Mouse (Mus musculus) WW6 (cell line): ENCODE data around the gene Unc93b1.

Source experiments
- DNase-seq: peaks from one replicate; pipeline ENCODE4 v3.0.0-alpha.2; 2013; ENCODE audit warnings: low read depth, low spot score

Gene Unc93b1

DNA sequence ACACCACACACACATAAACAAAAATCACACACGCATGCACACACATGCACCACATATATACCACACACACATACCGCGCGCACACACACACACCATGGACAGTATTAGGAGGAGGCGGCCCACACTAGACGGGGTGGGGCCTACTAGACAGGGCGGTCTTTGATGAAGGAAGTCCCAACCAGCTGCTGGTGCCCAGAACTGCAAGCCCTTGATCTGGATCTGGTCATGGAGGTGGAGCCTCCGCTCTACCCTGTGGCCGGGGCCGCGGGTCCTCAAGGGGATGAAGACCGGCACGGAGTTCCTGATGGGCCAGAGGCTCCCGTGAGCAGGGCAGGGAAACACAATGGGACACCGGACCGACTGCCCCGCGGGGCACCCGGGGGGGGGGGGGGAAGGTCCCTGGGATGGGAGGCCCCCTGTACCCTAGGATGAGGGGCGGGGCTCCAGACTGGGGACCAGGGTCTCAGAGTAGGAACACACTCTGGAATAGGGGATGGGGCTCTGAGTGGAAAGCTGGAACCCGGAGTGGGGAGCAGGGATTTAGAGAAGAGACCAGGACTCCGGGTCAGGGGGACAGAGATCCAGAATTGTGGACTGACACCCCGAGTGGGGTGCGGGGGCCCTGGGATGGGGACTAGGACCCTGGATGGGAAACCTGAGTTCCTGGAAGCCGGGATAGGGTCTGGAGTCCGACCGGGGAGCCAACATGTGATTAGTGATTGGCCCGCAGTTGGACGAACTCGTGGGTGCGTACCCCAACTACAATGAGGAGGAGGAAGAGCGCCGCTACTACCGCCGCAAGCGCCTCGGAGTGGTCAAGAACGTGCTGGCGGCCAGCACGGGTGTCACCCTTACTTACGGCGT lies at the start of gene Unc93b1:
Unc93b1 (plus strand) TSS at position 155 of the 864 bp plus-strand sequence.
- no peak for DNase-seq

DNA sequence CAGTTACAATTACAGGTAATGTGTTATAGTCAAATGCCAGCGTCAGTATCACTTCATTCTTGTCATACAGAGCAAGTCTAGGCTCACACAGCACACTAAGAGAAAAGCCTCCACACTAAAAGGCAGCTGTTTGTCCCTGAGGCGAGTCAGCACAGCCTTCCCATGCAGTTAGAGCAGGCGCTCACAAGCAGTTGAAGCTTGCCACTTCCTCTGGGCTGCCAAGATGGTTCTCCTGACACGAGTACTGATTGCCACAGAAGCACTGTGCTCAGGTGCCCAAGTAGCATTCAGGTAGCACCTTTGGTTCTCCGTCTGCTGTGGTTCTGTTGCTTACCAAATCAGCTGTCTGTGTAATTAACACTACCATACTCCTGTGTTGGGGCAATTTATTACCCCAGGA lies 45.9 kb upstream of the Unc93b1 start:
- DNase-seq = no peak

DNA sequence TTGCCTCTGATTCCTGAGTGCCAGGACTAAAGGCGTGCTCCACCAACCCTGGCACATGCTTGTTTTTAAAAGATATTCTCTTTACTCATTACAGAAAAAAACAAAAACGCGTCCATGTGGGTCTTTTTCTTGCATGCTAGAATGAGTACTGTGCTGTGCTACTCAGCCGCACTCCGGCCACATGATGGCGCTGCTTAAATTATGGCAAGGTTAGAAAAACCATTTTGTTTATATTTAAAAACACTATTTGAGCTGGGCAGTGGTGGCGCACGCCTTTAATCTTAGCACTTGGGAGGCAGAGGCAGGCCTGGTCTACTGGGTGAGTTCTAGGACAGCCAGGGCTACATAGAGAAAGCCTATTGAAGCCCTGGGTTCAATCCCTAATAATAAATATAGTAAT lies 44.8 kb upstream of the Unc93b1 start:
- DNase-seq = no peak

DNA sequence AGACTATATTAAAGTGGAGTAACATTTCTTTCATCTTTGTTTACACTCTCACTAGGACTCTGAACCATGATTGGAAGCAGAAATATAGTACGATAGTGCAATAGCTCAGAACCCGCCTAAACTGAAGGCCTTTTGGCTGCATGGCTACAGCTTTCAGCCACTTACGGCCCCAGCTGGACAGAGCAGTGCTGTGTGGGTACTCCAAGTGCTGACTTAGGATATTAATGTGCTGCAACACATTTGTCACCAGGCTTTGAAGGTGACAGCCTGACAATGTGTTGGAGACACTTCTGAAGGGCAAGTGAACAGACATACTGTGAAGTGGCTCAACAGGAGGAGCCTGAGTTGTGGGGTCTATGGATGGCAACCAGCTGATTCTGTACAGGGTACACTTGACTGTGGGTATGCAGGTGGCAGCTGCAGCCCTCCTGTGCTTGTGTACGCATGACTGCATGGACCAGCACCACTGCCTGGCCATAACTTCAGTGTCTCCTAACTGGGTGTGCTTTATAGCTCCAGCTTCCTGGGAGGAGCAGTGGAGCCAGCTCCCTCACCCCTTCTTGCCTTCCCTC lies 41.4 kb upstream of the Unc93b1 start:
- no peak for DNase-seq

DNA sequence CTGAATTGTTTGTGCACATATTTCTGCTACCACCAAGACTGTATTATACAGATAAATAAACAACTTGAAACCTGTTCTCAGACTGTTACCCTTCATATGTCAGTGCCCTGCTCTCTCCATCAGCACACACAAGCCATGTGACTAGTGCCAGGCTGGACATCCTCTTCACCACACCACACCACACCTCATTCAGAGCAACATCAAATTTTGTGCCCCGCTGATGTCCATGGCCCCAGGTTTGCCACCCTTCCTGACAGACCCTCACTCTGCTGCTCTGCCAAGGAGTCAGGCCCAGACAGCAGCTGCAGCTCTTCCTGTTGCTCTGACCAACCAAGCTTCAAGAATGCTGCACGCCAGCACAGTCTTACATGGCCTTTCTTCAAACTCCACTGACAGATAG lies 40.7 kb upstream of the Unc93b1 start:
- no peak for DNase-seq

DNA sequence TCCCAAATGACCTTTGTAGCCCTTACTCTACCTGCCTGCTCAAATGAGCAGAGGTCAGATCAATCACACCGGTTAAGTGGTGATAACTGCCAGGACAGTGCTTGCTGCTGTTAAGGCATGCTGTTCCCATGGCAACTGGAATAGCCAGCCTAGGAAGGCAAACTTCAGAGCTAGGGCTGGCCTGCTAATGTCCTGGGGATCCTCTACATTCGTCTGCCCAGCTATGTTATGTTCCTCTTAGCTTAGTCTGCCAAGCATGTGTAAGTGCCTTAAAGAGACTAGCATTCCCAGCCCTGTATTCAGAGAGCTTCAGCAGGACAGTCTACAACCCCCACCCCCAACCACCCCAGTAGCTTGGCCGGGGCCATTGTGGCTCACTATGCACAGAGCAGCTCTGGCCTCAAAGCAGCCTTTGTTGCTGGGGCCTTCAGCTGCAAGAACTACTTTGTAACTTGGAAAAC lies 39.8 kb upstream of the Unc93b1 start:
- no peak for DNase-seq

DNA sequence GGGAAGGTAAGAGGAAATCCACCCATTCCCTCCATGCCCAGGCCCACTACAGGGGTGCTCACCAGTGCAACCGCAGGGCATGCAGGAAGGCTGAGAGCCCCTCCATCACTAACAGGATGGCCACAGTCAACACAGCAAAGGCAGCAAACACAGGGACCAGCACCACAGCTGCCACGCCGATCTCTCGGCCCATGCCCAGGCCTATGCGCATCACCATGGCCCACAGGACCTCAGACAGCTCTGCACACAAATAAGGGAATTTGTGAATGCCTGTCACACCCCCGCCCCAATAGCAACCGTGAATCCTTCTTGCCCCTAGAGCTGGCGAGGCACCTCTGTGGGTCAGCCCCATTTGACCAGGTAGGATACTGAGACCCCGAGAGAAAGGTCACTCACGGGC lies 38.8 kb upstream of the Unc93b1 start:
- DNase-seq = no peak

DNA sequence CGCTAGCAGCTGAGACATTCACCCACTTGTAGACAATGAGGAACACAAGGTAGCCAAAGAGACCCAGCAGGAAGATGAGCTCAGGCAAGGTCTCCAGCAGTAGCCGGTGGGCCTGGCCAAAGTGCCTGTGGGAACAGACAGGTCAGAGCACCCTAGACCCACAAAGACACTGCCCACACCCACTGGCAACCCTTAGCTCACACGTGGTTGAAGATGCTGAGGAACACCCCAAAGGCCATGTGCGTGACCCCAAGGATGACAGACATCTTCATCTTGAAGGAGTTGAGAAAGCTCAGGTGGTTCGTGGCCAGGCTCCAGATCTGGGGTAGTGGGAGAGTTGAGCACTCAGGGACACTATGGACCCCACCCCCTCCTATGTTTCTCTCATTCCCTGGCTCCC lies 37.4 kb upstream of the Unc93b1 start:
- no peak for DNase-seq

DNA sequence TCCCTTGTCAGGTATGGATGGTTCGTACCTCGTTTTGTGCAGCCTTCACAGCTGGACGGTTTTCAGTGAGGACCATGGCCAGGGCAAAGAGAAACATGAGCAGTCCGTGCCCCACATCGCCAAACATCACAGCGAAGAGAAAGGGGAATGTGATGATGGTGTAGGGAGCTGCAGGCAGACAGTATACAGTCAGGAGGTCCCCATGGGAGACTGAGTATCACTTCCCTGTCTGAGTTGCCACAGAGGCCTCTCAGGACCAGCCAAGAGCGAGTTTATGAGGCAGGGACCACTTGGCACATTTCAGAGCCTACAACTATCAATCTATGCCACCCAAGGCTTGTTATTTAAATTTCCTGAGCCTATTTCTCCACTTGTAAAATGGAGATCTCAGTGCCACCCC lies 36.0 kb upstream of the Unc93b1 start:
- DNase-seq = no peak

DNA sequence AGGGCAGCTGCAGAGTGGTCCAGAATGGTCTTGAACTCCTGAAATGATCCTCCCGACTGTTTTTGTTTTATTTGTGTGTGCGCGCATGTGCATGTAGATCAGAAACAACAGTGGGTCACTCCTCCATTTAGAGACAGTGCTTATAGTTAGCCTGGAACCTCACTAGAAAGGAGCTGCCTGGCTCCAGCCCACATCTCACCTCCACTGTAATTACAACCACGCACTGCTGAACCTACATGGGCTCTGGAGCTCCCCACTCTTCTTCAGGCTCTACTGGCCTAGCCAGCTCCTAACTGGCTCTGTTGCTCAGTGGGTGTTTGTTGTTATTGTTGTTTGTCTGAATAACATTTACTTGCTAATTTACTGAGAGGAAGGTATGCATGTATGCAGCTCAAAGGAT lies 35.4 kb upstream of the Unc93b1 start:
- no peak for DNase-seq

DNA sequence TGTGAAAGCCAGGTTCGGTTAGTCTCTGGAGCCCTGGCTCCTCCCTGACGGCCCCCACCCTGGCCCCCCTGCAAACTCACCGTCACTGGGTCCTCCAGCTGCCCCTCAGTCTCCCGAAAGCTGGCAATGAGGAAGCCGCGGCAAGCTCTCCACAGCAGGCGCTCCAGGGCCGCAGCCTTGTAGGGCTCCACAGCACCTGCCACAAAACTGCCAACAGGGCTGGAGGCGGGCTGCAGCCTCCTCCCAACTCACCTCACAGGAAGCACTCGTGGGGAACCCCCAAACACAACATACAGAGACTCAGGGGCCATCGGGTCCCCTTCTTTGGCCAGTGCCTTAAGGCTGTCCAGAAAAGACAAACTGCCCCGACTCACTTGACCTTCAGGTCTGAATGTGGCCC lies 32.0 kb upstream of the Unc93b1 start:
- DNase-seq = no peak

DNA sequence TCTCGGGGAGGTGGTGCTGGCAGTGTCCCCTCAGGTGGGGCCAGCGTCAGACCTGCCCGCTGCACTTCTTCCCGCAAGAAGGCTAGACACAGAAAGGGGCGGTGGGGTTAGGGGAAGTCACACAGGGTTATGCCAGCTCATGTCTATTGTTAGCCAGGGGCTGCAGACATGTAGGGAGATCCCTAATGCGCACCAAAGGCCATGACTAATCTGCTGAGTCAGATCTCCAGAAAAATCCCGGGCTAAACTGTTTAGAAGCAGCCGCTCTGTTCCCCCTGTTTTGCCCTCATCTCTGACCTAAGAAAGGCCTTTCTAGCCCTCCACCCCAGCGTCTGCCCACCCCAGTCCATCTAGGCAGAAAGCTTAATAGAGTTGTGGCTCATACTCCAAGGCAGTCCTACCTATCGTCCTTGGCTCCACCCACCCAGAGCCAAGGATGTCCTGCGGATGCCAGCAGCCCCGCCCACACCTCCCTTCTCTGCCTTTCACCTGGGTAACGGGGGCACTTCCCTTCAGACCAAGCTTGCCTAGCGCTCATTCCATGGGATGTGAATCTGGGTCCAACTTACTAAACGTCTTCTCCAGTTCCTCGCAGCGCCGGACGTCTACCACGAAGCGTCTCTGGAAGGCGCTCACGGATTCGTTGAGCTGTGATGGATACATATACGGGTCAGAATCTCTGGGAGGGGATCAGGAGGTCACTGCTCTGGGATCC lies 31.2 kb upstream of the Unc93b1 start:
- peak; percentile 26 for DNase-seq

DNA sequence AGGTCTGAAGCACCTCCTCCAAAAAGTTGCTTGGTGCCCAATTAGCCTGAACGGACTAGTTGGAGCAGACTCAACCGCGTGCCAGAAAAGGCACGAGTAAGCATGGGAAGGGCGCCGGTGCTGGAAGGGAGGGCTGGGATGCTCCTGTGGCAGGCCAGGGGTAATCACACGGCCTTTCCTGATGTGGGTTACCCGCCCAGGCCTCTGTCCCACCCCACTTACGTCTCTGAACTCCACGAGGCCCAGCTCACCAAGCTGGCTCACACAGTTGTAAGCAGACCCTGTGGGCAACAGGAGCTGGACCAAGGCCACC lies 30.7 kb upstream of the Unc93b1 start:
- DNase-seq = no peak

DNA sequence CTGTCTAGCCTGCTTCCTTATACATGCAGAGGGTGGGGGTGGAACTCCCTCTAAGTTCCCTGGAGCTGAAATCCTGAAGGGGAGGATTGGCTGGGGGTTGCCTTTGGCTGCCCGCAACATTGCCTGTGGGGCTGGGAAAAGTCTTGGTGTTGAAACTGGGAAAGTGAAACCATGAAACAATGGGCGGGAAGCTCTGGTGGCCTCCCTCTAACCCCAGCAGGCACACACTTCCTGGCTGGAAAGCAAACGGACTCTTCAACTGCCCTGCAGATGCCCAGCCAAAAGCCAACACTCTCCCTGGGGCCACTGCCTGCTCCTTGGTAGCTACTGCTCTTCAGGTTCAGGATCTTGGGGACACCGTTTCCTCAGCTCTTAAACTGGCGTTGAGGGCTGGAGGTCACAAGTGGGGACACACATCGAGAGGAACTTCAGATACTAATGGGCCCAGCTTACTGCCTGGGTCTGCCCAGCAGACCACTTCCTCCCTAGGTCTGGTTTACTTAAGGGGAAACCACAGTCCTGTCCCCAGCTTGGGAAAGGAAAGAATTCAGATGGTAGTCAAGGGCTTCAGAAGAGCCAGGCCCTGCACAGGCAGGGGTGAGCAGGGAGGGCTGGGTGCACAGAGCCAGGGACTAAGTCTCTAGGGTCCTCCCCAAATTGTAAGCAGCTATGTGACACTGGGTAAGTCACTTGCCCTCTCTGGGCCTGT lies 29.6 kb upstream of the Unc93b1 start:
- no peak for DNase-seq

DNA sequence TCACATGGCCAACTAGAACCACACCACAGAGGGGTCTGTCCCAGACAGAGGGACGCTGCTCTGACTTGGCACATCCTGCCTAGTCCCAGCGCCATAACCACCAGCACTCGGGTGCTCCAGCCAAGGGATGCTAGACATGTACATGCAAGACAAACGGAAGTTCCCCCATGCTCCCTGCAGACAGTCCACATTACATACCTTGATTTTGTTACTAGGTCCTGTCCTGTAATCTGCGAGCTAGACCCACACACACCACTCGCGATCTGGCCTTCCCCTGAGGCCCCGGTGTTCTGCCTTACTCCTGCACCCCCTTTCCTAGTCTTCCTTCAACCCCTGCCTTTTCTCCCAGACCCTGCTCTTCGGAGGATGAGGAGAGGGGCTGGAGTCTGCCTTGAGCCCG lies 28.7 kb upstream of the Unc93b1 start:
- no peak for DNase-seq

DNA sequence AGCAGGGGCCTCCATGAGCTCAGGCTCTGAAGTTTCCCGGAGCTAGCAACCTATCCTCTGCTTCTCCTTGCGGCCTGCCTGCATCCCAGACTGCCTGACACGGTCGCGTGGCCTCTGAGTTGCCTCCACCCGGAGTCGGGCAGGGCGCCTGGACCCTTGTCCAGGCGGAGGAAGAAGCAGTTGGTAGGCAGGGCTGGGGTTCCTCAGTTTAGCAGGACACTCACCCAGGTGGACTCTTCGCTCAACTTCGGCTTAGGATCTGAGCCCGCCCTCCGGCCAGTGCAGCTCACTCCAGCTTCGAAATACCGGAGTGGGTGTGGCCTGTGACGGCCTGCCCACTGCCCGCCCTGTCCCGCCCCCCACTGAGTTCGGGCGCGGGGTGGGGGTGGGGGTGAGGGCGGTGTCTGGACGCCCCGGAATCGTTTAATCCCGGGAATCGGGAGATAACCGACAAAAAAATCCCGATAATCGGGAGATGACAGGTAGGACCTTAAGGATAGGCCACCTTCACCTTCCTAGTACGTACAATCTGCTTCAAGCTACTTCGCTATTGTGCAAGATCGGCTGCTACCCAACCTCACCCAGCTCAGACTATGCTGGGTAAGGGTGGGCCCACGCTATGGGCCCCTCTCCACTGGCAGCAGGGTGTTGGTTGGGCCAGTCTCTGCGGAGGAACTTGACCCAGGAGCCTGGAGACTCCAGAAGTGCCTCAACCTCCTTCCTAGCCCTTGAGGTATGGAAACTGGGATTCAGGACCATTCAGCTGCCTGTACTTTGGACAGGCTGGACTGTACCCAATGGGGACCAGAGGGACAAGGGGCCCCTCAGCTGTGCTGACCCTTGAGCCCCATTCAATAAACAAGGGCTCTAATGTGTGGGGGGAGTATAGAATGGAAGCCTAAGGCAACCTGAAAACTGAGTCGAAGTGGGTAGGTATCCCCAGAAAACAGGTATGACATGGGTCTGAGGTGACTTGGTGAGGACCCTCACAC lies 27.9 kb upstream of the Unc93b1 start, which contains the start of gene Tcirg1:
Tcirg1 (minus strand) TSS at position 339 of the 992 bp plus-strand sequence.
- no peak for DNase-seq

DNA sequence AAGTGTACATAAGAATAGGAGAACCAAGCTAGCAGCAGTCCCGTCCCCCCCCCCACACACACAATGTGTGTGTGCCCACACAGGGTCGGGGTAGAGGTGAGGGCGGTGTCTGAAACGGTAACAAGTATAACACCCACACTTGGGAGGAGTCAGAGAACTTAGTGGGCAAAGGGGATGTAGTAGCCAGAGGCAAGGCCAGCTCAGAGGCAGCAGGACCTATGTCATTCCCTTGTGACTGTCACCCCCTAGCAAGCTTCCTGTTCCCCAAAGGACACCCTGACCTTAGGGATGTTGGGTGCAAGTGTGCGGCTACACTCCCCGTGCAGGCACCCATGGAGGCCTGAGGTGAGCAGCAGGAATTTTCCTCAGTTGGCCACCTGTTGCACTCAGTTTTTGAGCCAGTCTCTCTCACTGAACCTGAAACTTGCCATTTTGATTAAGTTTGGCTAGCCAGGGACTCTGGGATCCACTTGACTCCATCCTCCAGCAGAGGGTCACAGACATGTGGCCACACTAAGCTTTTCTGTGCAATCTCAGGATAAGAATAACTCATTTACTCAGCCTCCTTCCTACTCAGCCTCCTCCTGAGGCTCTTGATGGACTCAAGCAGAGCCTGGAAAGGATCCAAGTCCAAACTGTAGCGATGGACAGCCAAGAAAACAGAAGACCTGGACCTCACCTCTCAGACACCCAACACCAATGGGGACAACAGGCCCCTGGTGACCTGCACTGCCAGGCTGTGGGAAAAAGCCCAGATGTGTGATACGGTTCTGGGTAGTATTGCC lies 26.9 kb upstream of the Unc93b1 start:
- DNase-seq = no peak

DNA sequence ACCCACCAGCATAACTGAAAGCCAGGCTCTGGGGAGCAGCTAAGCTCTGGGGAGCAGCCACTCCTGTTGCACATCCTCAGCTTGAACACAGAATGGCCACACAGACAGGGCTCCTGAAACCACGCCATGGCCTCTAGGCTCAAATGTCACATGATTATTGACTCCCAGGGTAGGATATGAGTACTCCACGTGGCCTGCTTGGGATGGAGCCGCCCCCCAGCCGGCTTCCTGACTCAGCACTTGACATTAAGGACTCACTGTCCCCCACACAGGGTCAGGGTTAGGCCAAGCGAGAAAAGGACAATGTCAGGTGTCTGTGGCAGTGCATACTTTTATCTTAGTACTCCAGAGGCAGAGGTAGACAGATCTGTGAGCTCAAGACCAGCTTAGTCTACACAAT lies 24.8 kb upstream of the Unc93b1 start:
- DNase-seq = no peak

DNA sequence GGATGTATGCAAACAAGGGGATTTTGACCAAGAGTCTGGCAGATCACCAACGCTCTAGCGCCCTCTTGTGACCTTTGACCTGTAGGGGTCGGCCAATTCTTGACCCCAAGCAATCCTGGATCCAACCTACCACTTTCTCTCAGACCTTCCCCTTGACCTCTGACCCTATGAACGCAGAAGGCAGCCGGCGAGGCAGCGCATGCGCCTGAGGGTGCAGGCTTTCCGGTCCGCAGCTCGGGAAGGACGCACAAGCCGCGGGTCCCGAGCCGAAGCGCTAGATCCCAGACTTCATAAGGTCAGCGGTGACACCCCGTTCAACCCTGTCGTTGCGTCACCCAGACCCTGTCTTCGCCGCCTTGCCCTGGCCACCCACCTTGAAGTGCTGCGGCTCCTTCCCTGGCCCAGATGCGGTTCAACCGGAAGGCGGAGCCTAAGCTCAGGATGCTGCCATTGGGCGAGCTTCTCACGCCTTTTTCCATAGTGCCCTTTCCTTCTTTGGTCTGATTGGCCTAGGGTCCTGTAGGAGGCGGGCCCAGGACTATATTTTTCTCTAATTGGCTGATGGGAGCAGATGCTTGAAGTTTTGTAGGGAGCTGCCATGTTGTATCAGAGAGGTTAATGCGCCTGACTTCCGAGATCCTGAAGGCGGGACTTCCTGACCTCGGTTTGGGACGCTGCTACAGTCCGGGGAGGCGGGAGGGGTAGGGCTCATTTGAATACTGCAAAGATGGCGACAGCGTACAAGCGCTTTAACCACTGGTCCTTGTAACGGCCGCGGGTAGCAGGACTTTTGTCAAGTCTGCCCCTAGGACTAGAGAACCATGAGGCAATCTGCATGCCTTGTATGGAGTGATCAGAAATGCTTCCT lies 22.4 kb upstream of the Unc93b1 start, which contains the start of gene Ndufs8:
Ndufs8 (minus strand) TSS at position 438 of the 868 bp plus-strand sequence.
- DNase-seq = peak; percentile 90
